In genomic region chr7:44383980-44384715, GRCm38 (mm10) we compare ENCODE assay signal across 8 mouse cellular contexts. TPM values are rescaled to one million over a fixed set of nuclear protein-coding genes. Genes with fewer than 3 reads are reported as not detected.
DNase-seq lines count a peak whose midpoint lies in the region; ATAC-seq and TF ChIP-seq lines count a peak whose summit lies in the region.

Gene Syt3 (plus strand): TSS chr7:44384102.

- H3K27me3 ChIP-seq in cerebellum, adult 2 months (ENCODE audit: control insufficient read depth, insufficient read depth, low read length), result no peaks in the 10 kb centered on the region
- peaks cover 43% of the 10 kb centered on the region for H3K27me3 ChIP-seq in hindbrain, embryonic 10.5 days (ENCODE audit: insufficient read depth, poor library complexity, severe bottlenecking)
- H3K27me3 ChIP-seq in lung, embryonic 14.5 days (ENCODE audit: insufficient read depth, low read length), result peaks cover 22% of the 10 kb centered on the region; the same call in 1 of the 2 replicates

- DNase-seq in MN1 (ENCODE audit: low spot score), result peak; percentile 74
- DNase-seq in cerebellum, adult 2 months, result peak; percentile 89
- DNase-seq in forelimb bud, embryonic 11.5 days (ENCODE audit: low read depth, low spot score), result peak; percentile 72
- DNase-seq in hindbrain, embryonic 10.5 days (ENCODE audit: low spot score), result peak; percentile 78
- peak; percentile 77 for DNase-seq in layer of hippocampus, adult 9-10 months (ENCODE audit: low spot score)
- peak; percentile 87 for DNase-seq in lung, embryonic 14.5 days
- peak; percentile 71 for DNase-seq in thymus, postnatal 4 days

- peak within 1 kb of the TSS; percentile 90 for H3K27ac ChIP-seq in cerebellum, adult 2 months (ENCODE audit: insufficient read depth, low read length)
- H3K27ac ChIP-seq in hindbrain, embryonic 10.5 days, result peak within 1 kb of the TSS; percentile 74
- H3K27ac ChIP-seq in lung, embryonic 14.5 days (ENCODE audit: low read depth), result no peak within 1 kb of the TSS
- H3K27ac ChIP-seq in olfactory bulb, adult 2 months (ENCODE audit: insufficient read depth, low read depth, low read length), result peak within 1 kb of the TSS; percentile 84

- H3K4me2 ChIP-seq in lung, embryonic 14.5 days, result peak within 1 kb of the TSS; percentile 93

- TF ChIP-seq POLR2A in cerebellum, adult 2 months (IDR thresholded peaks at IDR 0.05; ENCODE audit: borderline replicate concordance, insufficient read depth, low read length), result peak; percentile 36; the same call in 1 of the 2 replicates
- peak; percentile 26; the same call in 1 of the 2 replicates for TF ChIP-seq POLR2A in olfactory bulb, adult 2 months (IDR thresholded peaks at IDR 0.05; ENCODE audit: insufficient read depth, low read depth, low read length)

- no peak for TF ChIP-seq CTCF in cerebellum, adult 2 months (IDR thresholded peaks at IDR 0.05; ENCODE audit: borderline replicate concordance, insufficient read depth, low read depth, low read length)
- TF ChIP-seq CTCF in lung, embryonic 14.5 days (IDR thresholded peaks at IDR 0.05; ENCODE audit: low read depth), result no peak
- no peak for TF ChIP-seq CTCF in olfactory bulb, adult 2 months (IDR thresholded peaks at IDR 0.05; ENCODE audit: insufficient read depth, low read depth, low read length)

- H3K4me3 ChIP-seq in cerebellum, adult 2 months (replicated peaks; ENCODE audit: insufficient read depth, low read depth, low read length), result peak within 1 kb of the TSS; percentile 98
- H3K4me3 ChIP-seq in hindbrain, embryonic 10.5 days, result peak within 1 kb of the TSS; percentile 59
- peak within 1 kb of the TSS; percentile 51 for H3K4me3 ChIP-seq in lung, embryonic 14.5 days (ENCODE audit: low read depth, low read length)
- H3K4me3 ChIP-seq in olfactory bulb, adult 2 months (ENCODE audit: insufficient read depth, low read depth, low read length), result peak within 1 kb of the TSS; percentile 73

- 2% methylated on average over 31 of the region's 33 CpGs for WGBS in cerebellum, adult 2 months
- under 1% methylated on average over 33 of the region's 33 CpGs for WGBS in hindbrain, embryonic 10.5 days
- under 1% methylated on average over 25 of the region's 33 CpGs for WGBS in lung, embryonic 14.5 days
- WGBS in olfactory bulb, adult 2 months, result under 1% methylated on average over 31 of the region's 33 CpGs

- H3K4me1 ChIP-seq in cerebellum, adult 2 months (ENCODE audit: control insufficient read depth, insufficient read depth, low read length), result peaks cover 8% of the 10 kb centered on the region
- peaks cover 16% of the 10 kb centered on the region for H3K4me1 ChIP-seq in hindbrain, embryonic 10.5 days (replicated peaks)
- no peaks in the 10 kb centered on the region; the same call in 1 of the 2 replicates for H3K4me1 ChIP-seq in lung, embryonic 14.5 days (ENCODE audit: insufficient read depth)
- H3K4me1 ChIP-seq in olfactory bulb, adult 2 months (ENCODE audit: control insufficient read depth, insufficient read depth, low read length), result peaks cover 13% of the 10 kb centered on the region

- no peaks in the 10 kb centered on the region for H3K9me3 ChIP-seq in hindbrain, embryonic 10.5 days
- no peaks in the 10 kb centered on the region for H3K9me3 ChIP-seq in lung, embryonic 14.5 days (ENCODE audit: low read depth, low read length)

- H3K9ac ChIP-seq in lung, embryonic 14.5 days, result peak within 1 kb of the TSS; percentile 44; the same call in 1 of the 2 replicates

- H3K36me3 ChIP-seq in hindbrain, embryonic 10.5 days, result no peaks in the 10 kb centered on the region
- no peaks in the 10 kb centered on the region for H3K36me3 ChIP-seq in lung, embryonic 14.5 days (ENCODE audit: insufficient read depth)

- ATAC-seq in lung, embryonic 14.5 days (ENCODE audit: insufficient read depth), result peak; percentile 92

RNA-seq across cellular contexts. Expression of gene Syt3, which starts in this region (rescaled TPM):
- 125 and 130 TPM in 2 replicates for polyA plus RNA-seq in cerebellum, adult 2 months (2012; rRNA removed)
- polyA plus RNA-seq in hindbrain, embryonic 10.5 days (2016; fragmentation: Nextera tagmentation; extraction: Ambion mirVana), result 2.7 and 3.0 TPM in 2 replicates
- polyA plus RNA-seq in lung, embryonic 14.5 days (2014; fragmentation: Nextera tagmentation; extraction: Ambion mirVana), result 2.0 and 2.9 TPM in 2 replicates
- not detected in 2 replicates for polyA plus RNA-seq in olfactory bulb, adult 2 months (2012; ENCODE audit: insufficient read depth, insufficient read length, low replicate concordance, missing spikeins)

Comparison
In these comparisons a context has a peak if more than half of its experiments do, and no peak if none do; other contexts are left out.
1. RNA of gene Syt3 (polyA plus RNA-seq): 125 to 130 TPM in cerebellum, adult 2 months; 2.7 to 3.0 TPM in hindbrain, embryonic 10.5 days, 2.0 to 2.9 TPM in lung, embryonic 14.5 days and not detected in olfactory bulb, adult 2 months; every median in the first group is over 10 times any median in the second.
2. Peak in every context shown above with its lines, with median percentiles within 50 percentile points of each other: DNase-seq and H3K4me3 ChIP-seq.